Mouse (Mus musculus) 416B (cell line): ENCODE measurements around the gene Ccdc87.

Experiments
- DNase-seq: peaks from one replicate; pipeline ENCODE4 v3.0.0; 2011; ENCODE audit warnings: low read depth

The Ccdc87 gene

GRCm38 (mm10) chr19:4839149-4839548, at the start of gene Ccdc87, which contains the start of gene Ccs:
Ccdc87 (plus strand) TSS chr19:4839366.
Ccs (minus strand) TSS chr19:4839332.
- peak; percentile 98 for DNase-seq

DNA sequence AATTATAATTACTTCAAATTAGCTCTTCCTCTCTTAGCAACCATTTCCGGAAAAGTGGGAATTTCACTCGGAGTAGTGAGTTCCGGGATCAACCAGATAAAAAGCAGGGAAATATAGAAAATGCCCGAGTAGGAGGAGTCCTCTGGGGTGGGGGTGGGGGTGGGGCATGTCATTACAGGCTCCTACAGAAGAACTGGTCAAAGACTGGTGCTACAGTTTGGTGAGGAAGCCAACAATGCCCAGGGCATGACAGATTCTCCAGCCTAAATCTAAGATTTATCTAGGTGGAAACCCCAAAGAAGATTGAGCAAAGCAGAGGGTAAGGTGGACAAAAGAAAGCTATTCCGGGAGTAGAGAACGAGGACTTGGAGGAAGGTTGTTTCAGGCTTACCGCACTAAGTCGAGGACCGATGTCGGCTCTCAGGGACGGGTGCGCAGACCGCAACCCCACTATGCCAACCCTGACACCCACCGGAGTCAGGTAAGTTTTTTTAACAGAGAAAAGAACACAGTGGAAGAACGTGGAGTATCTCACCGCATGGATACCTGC, 45.8 kb upstream of the Ccdc87 start:
- DNase-seq = no peak

DNA sequence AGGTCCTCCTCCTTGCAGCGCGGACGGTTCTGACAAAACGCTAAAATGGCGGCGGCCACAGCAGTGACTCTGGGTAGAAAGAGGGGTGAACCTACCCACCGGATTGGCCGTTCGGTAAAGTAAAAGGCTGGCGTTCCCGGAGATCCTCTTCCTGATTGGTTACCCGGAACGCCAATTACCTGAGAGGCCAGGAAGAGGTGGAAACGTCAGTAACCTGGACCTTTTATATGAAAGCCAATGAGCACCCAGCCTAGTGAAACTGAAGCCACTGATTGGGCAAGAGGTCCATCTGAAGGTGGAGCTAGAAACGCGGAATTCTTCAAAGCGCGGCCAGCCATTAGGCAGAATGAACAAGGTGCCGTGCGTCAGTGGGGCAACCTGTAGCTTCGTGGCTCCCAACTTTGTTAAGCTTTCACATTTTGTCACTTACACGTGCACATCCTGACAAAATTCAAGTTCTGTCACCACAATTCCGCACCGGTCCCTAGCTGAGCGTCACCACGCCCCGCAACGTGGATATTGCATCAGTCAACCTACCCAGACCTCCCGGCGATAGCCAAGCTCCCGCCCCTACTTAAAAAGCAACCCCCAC, 45.2 kb upstream of the Ccdc87 start, which contains the start of gene Rbm4:
Gene Rbm4, minus strand, starts transcription at position 71 of the 592 bp plus-strand sequence.
- DNase-seq = peak; percentile 100

DNA sequence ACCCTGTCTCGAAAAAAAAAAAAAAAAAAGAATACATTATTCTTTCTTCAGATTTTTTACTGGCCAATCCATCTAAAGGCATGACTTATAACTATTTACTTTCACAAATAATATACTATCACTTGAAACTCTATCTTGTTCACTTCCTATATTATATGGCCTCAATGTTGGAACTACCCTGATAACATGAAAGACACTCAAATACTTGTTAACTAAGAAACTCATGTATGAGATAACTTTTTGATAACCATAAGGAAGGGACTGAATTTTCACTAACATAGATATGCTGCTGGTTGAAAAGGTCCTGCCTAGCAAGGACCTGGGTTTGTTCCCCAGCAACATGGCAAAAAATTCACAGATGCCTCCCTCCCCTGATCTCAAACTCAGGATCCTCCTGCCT, 43.2 kb upstream of the Ccdc87 start:
- no peak for DNase-seq

- no peak for DNase-seq
Observed at GRCm38 (mm10) chr19:4797846-4798245, 41.3 kb upstream of the Ccdc87 start.

DNA sequence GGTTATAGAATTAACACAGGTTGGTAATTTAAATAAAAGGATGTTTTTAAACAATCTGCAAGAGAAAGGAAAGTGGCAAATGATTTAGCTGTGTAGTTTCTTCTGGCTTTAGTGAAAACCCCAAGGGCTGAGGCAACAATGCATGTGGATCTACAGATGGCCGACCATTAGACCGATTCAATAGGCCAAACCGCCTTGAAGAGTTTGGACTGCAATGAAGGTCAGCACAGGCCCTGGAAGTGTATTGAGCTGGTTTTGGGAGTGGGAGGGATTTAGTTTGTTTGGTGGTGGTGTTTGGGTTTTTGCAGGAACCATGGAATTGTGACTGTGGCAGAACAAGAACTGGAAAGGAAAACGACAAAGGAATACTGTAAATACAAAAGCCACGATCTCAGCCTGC, 40.1 kb upstream of the Ccdc87 start:
- no peak for DNase-seq

DNA sequence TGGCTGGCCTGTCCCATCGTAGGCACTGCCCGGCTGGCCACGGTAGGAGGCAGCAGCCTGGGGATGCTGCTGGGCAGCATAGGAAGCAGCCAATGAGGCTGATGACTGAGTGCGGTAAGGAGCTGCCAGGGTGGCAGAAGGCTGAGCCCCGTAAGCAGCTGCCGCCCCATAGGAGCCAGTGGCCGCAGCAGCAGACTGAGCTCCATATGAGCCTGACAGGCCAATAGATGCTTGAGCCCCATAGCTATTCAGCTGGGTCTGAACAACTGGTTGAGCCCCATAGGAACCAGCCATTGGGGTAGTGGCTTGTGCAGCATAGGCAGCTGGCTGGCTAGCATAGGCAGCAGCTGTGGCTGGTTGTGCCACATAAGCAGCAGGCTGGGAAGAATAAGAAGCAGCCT, 36.5 kb upstream of the Ccdc87 start:
- DNase-seq = no peak

DNA sequence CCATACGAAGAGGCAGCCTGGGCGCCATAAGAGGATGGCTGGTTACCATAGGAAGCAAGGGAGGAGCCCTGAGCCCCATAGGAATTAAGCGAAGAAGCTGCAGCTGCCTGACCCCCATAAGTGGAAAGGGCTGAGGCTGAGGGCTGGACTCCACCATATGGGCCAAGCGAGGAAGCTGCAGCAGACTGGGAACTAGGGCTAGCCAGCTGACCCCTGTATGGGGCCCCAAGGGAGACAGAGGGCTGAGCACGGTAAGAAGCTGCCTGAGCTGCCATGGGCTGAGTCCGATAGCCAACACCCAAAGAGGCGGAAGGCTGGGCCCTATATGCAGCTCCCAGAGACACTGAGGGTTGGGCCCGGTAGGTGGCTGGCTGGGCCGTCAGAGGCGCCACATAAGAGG, 35.9 kb upstream of the Ccdc87 start:
- no peak for DNase-seq

DNA sequence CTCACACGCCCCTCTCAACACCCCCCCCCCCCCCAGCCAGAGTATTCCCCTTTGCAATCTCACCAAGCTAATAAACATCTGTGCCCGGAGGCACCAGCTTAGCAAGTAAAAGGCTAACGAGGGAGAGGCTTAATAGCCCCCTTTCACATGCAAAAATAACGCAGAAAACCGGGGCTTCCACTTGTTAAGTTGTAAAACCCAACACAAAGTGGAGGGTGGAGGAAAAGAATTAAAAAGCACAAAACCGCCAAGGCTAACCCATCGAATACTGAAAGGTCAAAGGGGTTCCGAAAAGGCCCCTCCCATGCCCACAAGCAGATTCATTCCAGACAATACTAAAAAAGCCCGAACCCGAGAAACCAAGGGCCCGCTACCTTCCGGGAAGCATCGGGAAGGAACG, 28.9 kb upstream of the Ccdc87 start:
- DNase-seq = no peak

DNA sequence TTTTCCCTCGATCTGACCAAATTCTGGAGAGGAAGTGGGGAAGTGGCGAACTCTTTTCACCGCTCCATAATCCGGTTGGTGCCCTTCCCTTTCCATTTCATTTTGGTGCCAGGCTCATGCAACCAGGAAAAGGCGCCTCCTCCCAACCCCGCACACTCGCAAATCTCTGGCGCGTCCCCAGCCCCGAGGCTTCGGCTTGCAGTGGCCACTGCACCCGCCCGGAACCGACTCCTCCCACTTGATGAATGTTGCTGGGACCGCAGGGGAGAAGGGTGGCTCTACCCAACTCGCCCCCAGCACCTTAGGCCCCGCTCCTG, 28.5 kb upstream of the Ccdc87 start:
- DNase-seq = no peak

DNA sequence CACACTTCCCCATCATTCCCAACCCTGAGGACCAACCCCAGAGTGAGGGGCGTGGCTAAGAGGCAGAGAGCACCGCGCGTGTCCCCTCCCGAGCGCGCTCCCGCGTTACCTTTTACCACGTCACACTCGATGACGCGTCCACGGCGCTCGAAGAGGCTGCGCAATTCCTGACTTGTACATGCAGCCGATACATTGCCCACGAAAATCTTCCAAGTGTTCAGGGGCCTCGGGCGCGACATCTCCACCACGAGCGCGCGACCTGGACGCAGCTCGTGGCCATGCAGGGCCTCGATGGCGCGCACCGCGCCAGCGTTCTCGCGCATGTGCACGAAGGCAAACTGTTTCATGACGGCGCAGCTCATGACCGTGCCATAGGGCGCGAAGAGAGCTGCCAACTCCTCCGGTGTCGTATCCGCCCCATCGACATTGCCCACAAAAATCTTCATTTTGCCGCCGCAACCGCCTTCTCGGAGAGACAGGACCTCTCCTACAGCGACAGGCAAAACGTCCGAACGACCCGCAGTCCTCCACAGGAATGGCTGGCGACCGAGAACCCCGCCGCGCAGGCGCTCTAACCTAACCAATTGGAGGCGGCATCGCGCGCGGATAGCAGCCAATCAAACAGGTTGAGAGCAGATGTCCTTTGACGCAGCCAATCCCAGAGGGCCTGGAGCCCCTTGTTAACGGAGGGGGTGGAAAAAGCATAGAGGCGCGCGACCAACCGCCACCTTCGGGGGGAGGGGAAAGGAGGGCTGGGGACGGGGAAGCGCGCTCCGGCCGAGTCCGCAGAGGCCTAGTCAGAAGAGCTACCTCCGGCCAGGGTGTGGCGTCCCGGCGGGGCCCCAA, 27.9 kb upstream of the Ccdc87 start, which contains the start of the genes Gm21992 and Rbm14:
Gene Gm21992, minus strand, starts transcription at position 550 of the 846 bp plus-strand sequence.
Gene Rbm14, minus strand, starts transcription at position 572 of the 846 bp plus-strand sequence.
- peak; percentile 99 for DNase-seq

- DNase-seq = no peak
Observed at GRCm38 (mm10) chr19:4811909-4812242, 27.3 kb upstream of the Ccdc87 start.

- DNase-seq = peak; percentile 74
Observed at GRCm38 (mm10) chr19:4812334-4812949, 26.7 kb upstream of the Ccdc87 start.

GRCm38 (mm10) chr19:4813015-4813414, 26.2 kb upstream of the Ccdc87 start:
- DNase-seq = peak; percentile 62

DNA sequence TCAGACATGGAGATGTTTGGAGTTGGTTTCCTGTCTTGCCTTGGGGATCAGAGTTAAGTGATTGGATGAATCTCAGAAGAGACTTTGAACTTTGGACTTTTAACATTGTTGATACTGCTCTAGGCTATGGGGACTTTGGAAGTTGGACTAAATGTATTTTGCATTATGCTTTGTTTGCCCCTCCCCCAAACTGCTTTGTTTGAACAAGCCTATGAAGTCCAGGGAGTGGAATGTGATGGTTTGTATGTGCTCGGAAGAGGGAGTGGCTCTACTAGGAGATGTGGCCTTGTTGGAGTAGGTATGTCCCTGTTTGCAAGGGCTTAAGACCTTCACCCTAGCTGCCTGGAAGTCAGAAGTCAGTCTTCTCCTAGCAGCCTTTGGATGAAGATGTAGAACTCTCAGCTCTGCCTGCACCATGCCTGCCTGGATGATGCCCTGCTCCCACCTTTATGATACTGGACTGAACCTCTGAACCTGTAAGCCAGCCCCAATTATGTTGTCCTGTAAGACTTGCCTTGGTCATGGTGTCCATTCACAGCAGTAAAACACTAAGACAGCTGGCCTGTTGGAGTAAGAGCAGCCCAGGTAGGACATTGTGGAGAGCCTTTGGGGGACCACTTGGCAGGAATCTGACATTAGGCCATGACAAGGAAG, 21.9 kb upstream of the Ccdc87 start:
- no peak for DNase-seq

GRCm38 (mm10) chr19:4820678-4821303, 18.4 kb upstream of the Ccdc87 start:
- DNase-seq = peak; percentile 22

DNA sequence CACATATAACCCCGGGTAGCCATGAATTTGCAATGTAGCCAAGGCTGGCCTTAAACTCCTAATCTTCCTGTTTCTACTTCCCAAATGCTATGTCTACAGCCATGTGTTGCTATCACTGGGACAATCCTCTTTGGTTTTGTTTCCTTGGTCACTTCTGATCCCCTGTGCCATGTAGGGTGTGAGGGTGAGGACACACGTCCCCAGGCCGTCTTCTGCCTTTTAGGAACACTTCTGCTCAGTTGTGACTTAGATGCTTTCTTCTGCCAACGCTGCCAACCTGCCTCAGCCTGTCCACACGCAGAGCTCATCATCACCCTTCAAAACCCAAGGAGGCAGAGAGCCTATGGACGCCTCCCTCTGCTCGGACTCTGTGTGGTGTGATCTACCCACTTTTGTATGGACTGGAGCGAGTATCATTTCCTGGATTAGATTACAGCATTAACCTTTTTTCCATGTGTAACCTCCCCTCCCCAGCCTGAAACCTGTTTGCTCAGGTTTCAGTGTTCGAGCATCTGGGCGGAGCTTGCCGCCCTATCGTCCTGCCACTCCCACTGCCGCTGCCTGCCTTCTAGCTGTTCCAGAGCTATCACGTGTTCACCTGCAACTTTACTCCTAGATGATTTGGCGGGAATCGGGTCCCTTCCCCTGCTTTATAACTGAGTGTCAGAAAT, 10.6 kb upstream of the Ccdc87 start:
- DNase-seq = no peak

GRCm38 (mm10) chr19:4829156-4829555, 10.0 kb upstream of the Ccdc87 start:
- DNase-seq = no peak

- DNase-seq = no peak
Observed at GRCm38 (mm10) chr19:4833977-4834376, 5.2 kb upstream of the Ccdc87 start.

DNA sequence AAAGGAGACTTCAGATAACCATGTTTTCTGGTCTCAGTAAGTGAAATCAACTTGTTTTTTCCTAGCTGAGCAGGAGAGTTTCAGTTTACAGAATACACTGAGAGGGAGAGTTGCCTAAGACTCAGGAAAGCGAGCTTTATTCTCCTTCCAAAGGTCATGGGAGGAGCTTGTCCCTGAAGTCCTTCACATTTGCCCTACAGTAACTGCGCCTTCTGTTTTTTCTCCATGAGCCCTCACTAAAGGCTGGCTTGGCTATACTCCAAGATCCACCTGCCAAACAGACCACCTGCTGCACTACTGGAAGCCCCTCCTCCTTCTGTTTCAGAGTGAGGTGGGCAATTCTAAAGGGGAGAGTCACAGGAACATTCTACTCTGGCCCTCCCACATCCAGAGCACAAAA, 3.1 kb upstream of the Ccdc87 start:
- DNase-seq = no peak

DNA sequence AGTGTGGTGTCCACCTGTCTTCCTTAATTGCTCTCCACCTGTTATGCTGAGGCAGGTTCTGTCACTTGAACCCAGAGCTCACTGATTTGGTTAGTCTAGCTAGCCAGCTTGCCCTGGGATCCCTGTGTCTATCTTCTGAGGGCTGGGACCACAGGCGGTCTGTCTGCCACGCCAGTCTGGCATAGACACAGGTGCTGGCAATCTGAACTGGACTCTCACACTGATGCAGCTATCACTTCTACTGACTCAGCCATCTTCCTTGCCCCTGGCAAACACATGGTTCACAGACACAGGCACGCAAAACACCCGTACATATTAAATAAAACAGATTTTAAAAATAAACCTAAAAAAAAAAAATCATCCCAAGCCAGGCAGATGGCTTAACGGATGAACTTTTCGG, 2.1 kb upstream of the Ccdc87 start:
- no peak for DNase-seq
